11 mouse cellular contexts compared by ENCODE assay signal in the genomic region with DNA sequence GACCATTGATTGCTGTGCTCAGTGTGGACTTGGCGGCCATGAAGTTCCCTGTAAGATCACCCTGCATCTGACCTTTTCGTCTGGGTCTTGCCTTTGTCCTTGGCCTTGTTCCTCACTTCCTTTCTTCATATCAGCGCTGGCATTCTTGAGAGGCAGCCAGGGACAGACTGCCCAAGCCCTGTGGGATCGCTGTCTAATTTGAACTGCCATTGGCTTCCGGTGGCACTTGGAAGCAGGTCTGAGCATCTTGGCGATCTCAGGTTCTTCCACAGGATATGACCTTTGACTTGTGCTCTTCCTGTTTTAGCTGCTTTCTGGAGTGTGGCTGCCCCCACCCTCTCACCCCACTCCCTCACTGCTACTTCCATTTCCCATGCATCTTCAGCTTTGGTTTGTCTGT.
DNase-seq lines count a peak whose midpoint lies in the region; ATAC-seq and TF ChIP-seq lines count a peak whose summit lies in the region.
"Had no signal": no experiment of that assay in that cellular context is flagged by ENCODE, and none has a peak within 500 bp of the region (broad histone marks: within the 10 kb centered on the region; RNA-seq: fewer than 3 reads in every experiment).

No protein-coding gene starts in this region.

- H3K27ac ChIP-seq in gastrocnemius, adult 2 months: peak overlapping the region; percentile 87
- H3K27ac ChIP-seq: liver, embryonic 15.5 days had no signal

- intact Hi-C loops in gastrocnemius, adult 2 months (cut with DNase I): loop anchor here (5.0 to 10.0 kb wide), 2 partner anchors 266 to 316 kb away; partner anchors contain the start of gene Ptprg
- intact Hi-C loops in heart, postnatal 10 days (cut with DNase I): no loop called here

- no peak for ATAC-seq in monocyte, adult 5-6 weeks (replicated peaks; ENCODE audit: insufficient number of reproducible peaks, low FRiP score, low TSS enrichment, poor library complexity, severe bottlenecking)

- DNase-seq in gastrocnemius, adult 2 months: peak; percentile 85
- no peak for DNase-seq in gastrocnemius, postnatal 4 days (ENCODE audit: low spot score in 2 of 2)
- peak; percentile 53 for DNase-seq in adrenal gland, postnatal 10 days
- peak; percentile 45 to 69 for DNase-seq in heart, postnatal 10 days
- DNase-seq in lung, postnatal 10 days: peak; percentile 47
- DNase-seq in frontal cortex, postnatal 14 days (ENCODE audit: low spot score in 2 of 2): no peak
- no peak for DNase-seq in urinary bladder, postnatal 4 days (ENCODE audit: low spot score in 2 of 2)
- DNase-seq: midbrain, embryonic 14.5 days; thymus, postnatal 14 days had no signal

- no peak overlapping the region for H3K4me3 ChIP-seq in gastrocnemius, adult 2 months
- H3K4me3 ChIP-seq: liver, embryonic 15.5 days had no signal

- no peak for TF ChIP-seq CTCF in gastrocnemius, adult 2 months (IDR thresholded peaks at IDR 0.05)

Comparison
In these comparisons a context has a peak if more than half of its experiments do, and no peak if none do; other contexts are left out.
1. DNase-seq: peak in gastrocnemius, adult 2 months (single experiment), adrenal gland, postnatal 10 days (single experiment), heart, postnatal 10 days (2 of 2) and lung, postnatal 10 days (single experiment); none in gastrocnemius, postnatal 4 days (0 of 2), frontal cortex, postnatal 14 days (0 of 2) and urinary bladder, postnatal 4 days (0 of 2).